11 mouse cellular contexts compared by ENCODE assay signal in genomic region chr1:125677286-125677685, GRCm38 (mm10). TPM values are rescaled to one million over a fixed set of nuclear protein-coding genes. Genes with fewer than 3 reads are reported as not detected.
DNase-seq lines count a peak whose midpoint lies in the region; ATAC-seq and TF ChIP-seq lines count a peak whose summit lies in the region.
"Had no signal": no experiment of that assay in that cellular context is flagged by ENCODE, and none has a peak within 500 bp of the region (broad histone marks: within the 10 kb centered on the region; RNA-seq: fewer than 3 reads in every experiment).

No protein-coding gene starts in this region.

- H3K4me3 ChIP-seq in heart, embryonic 13.5 days = peak overlapping the region; percentile 29
- H3K4me3 ChIP-seq in embryonic fibroblast, embryonic 13.5 days (ENCODE audit: insufficient read depth, low read length) = no peak overlapping the region
- peak overlapping the region; percentile 36 for H3K4me3 ChIP-seq in liver, postnatal 0 days (ENCODE audit: low read depth, low read length)
- peak overlapping the region; percentile 38 for H3K4me3 ChIP-seq in stomach, postnatal 0 days (ENCODE audit: low read depth, low read length)
- no peak overlapping the region for H3K4me3 ChIP-seq in limb, embryonic 10.5 days
- H3K4me3 ChIP-seq: neural tube, embryonic 12.5 days had no signal

- no peak for DNase-seq in heart, postnatal 10 days
- DNase-seq in liver, postnatal 0 days = peak; percentile 39
- peak; percentile 87 for DNase-seq in stomach, postnatal 0 days (ENCODE audit: low spot score)
- no peak for DNase-seq in limb, embryonic 10.5 days (ENCODE audit: low spot score)
- DNase-seq: adrenal gland, adult 8-10 months; spleen, adult 18-20 months had no signal

- H3K4me2 ChIP-seq in heart, embryonic 13.5 days = peak overlapping the region; percentile 53
- peak overlapping the region; percentile 53 for H3K4me2 ChIP-seq in liver, postnatal 0 days (ENCODE audit: low read depth, low read length)
- H3K4me2 ChIP-seq in stomach, postnatal 0 days (replicated peaks; ENCODE audit: low read depth) = peak overlapping the region; percentile 52
- H3K4me2 ChIP-seq: neural tube, embryonic 12.5 days had no signal

- 73% methylated on average over 5 of the region's 5 CpGs for WGBS in heart, embryonic 13.5 days
- WGBS in liver, postnatal 0 days (ENCODE audit: insufficient replicate concordance) = 59% methylated on average over 5 of the region's 5 CpGs
- 60% methylated on average over 5 of the region's 5 CpGs for WGBS in stomach, postnatal 0 days
- WGBS in limb, embryonic 10.5 days = 88% methylated on average over 5 of the region's 5 CpGs

- no peak for TF ChIP-seq CTCF in embryonic fibroblast, embryonic 13.5 days (IDR thresholded peaks at IDR 0.05; ENCODE audit: borderline replicate concordance, insufficient read depth, low read length)
- peak; percentile 62 for TF ChIP-seq CTCF in liver, postnatal 0 days (IDR thresholded peaks at IDR 0.05; ENCODE audit: low read depth)
- peak; percentile 83 for TF ChIP-seq CTCF in stomach, postnatal 0 days (IDR thresholded peaks at IDR 0.05; ENCODE audit: low read depth)

- H3K4me1 ChIP-seq in heart, embryonic 13.5 days = peaks cover 48% of the 10 kb centered on the region
- H3K4me1 ChIP-seq in embryonic fibroblast, embryonic 13.5 days (ENCODE audit: control insufficient read depth, insufficient read depth, low read length) = peaks cover 11% of the 10 kb centered on the region
- H3K4me1 ChIP-seq in liver, postnatal 0 days (ENCODE audit: insufficient read depth) = peaks cover 18% of the 10 kb centered on the region; the same call in 1 of the 2 replicates
- no peaks in the 10 kb centered on the region for H3K4me1 ChIP-seq in stomach, postnatal 0 days (replicated peaks; ENCODE audit: control insufficient read depth, insufficient read depth)
- H3K4me1 ChIP-seq in limb, embryonic 10.5 days = peaks cover 4% of the 10 kb centered on the region; the same call in 1 of the 2 replicates
- H3K4me1 ChIP-seq: neural tube, embryonic 12.5 days had no signal

- H3K27ac ChIP-seq in heart, embryonic 13.5 days (replicated peaks) = peak overlapping the region; percentile 61
- peak overlapping the region; percentile 23; the same call in 1 of the 2 replicates for H3K27ac ChIP-seq in embryonic fibroblast, embryonic 13.5 days (ENCODE audit: insufficient read depth, low read length)
- H3K27ac ChIP-seq in liver, postnatal 0 days (ENCODE audit: low read depth) = peak overlapping the region; percentile 60
- H3K27ac ChIP-seq in stomach, postnatal 0 days (replicated peaks) = peak overlapping the region; percentile 94
- H3K27ac ChIP-seq in limb, embryonic 10.5 days = no peak overlapping the region
- H3K27ac ChIP-seq: neural tube, embryonic 12.5 days had no signal

- no peaks in the 10 kb centered on the region for H3K36me3 ChIP-seq in heart, embryonic 13.5 days
- no peaks in the 10 kb centered on the region for H3K36me3 ChIP-seq in liver, postnatal 0 days (replicated peaks; ENCODE audit: insufficient read depth, low read length)
- H3K36me3 ChIP-seq in stomach, postnatal 0 days (ENCODE audit: control insufficient read depth, insufficient read depth, low read length) = no peaks in the 10 kb centered on the region
- no peaks in the 10 kb centered on the region for H3K36me3 ChIP-seq in limb, embryonic 10.5 days
- H3K36me3 ChIP-seq: neural tube, embryonic 12.5 days had no signal

- no peak for ATAC-seq in heart, embryonic 13.5 days (ENCODE audit: extremely low read depth, insufficient number of reproducible peaks, low FRiP score, low TSS enrichment)
- ATAC-seq in liver, postnatal 0 days = peak; percentile 26
- ATAC-seq in stomach, postnatal 0 days (ENCODE audit: low FRiP score, low TSS enrichment) = peak; percentile 41
- no peak for ATAC-seq in monocyte, adult 5-6 weeks (replicated peaks; ENCODE audit: insufficient number of reproducible peaks, low FRiP score, low TSS enrichment, poor library complexity, severe bottlenecking)
- no peak for ATAC-seq in erythroid progenitor cell, adult 5-6 weeks (replicated peaks; ENCODE audit: low FRiP score, poor library complexity, severe bottlenecking)

- TF ChIP-seq EP300 in liver, postnatal 0 days (IDR thresholded peaks at IDR 0.05; ENCODE audit: low read depth) = no peak
- TF ChIP-seq EP300 in stomach, postnatal 0 days (optimal IDR thresholded peaks at IDR 0.05) = no peak

- no peak for TF ChIP-seq POLR2A in embryonic fibroblast, embryonic 13.5 days (IDR thresholded peaks at IDR 0.05; ENCODE audit: low read depth, low read length)

- intact Hi-C loops in heart, postnatal 10 days (cut with DNase I) = no loop called here

- H3K9me3 ChIP-seq in heart, embryonic 13.5 days = no peaks in the 10 kb centered on the region
- H3K9me3 ChIP-seq in liver, postnatal 0 days (ENCODE audit: low read length) = no peaks in the 10 kb centered on the region
- H3K9me3 ChIP-seq in stomach, postnatal 0 days (ENCODE audit: control insufficient read depth, low read length) = no peaks in the 10 kb centered on the region
- no peaks in the 10 kb centered on the region for H3K9me3 ChIP-seq in limb, embryonic 10.5 days (replicated peaks)
- H3K9me3 ChIP-seq: neural tube, embryonic 12.5 days had no signal

- H3K9ac ChIP-seq in heart, embryonic 13.5 days = no peak overlapping the region
- H3K9ac ChIP-seq in liver, postnatal 0 days (replicated peaks) = 0 out of 2 replicates have a peak overlapping the region, but pooled peaks have one; percentile 10
- peak overlapping the region; percentile 52; the same call in 1 of the 2 replicates for H3K9ac ChIP-seq in stomach, postnatal 0 days (ENCODE audit: low read length)
- H3K9ac ChIP-seq: neural tube, embryonic 12.5 days had no signal

- no peaks in the 10 kb centered on the region for H3K27me3 ChIP-seq in heart, embryonic 13.5 days (replicated peaks)
- no peaks in the 10 kb centered on the region for H3K27me3 ChIP-seq in liver, postnatal 0 days (ENCODE audit: insufficient read depth, low read length)
- H3K27me3 ChIP-seq in stomach, postnatal 0 days (ENCODE audit: control insufficient read depth, insufficient read depth, low read length) = no peaks in the 10 kb centered on the region
- no peaks in the 10 kb centered on the region for H3K27me3 ChIP-seq in limb, embryonic 10.5 days (ENCODE audit: low read depth, poor library complexity, severe bottlenecking)
- H3K27me3 ChIP-seq: neural tube, embryonic 12.5 days had no signal

RNA-seq across cellular contexts. Expression of gene Gpr39, which starts 0.5 kb away (rescaled TPM):
- polyA plus RNA-seq in heart, embryonic 13.5 days (2015; fragmentation: Nextera tagmentation; extraction: Ambion mirVana) = 1.6 and 2.2 TPM in 2 replicates
- total RNA-seq in heart, postnatal 10 days (2021) = 1 to 10 TPM in 1 of 2 experiments, under 1 TPM in 1; 0.69 to 1.0 TPM
- polyA plus RNA-seq in embryonic fibroblast, embryonic 13.5 days (2011; ENCODE audit: insufficient read length, low read depth, missing spikeins) = 1.2 and 3.9 TPM in 2 replicates
- polyA plus RNA-seq in liver, postnatal 0 days (2015; fragmentation: Nextera tagmentation; extraction: Ambion mirVana) = 3.4 and 3.7 TPM in 2 replicates
- 10.2 and 10.4 TPM in 2 replicates for polyA plus RNA-seq in stomach, postnatal 0 days (2015; fragmentation: Nextera tagmentation; extraction: Ambion mirVana)
- polyA plus RNA-seq in limb, embryonic 10.5 days (2016; fragmentation: Nextera tagmentation; extraction: Ambion mirVana) = 0.34 TPM in 1 of 2 replicates, not detected in the other
- not detected in 3 replicates for total RNA-seq in monocyte, adult 5-6 weeks (2017)
- total RNA-seq in erythroid progenitor cell, adult 5-6 weeks (2015; ENCODE audit: low replicate concordance) = not detected in 2 replicates
- not detected in 2 replicates for total RNA-seq in erythroid progenitor cell, adult 5-6 weeks (2017; ENCODE audit: low replicate concordance)
- polyA plus RNA-seq: neural tube, embryonic 12.5 days had no signal

Comparison
In these comparisons a context has a peak if more than half of its experiments do, and no peak if none do; other contexts are left out.
1. ATAC-seq: peak in liver, postnatal 0 days (single experiment) and stomach, postnatal 0 days (single experiment); none in heart, embryonic 13.5 days (single experiment), monocyte, adult 5-6 weeks (single experiment) and erythroid progenitor cell, adult 5-6 weeks (single experiment).
2. H3K4me3 ChIP-seq: peak in heart, embryonic 13.5 days (single experiment), liver, postnatal 0 days (single experiment) and stomach, postnatal 0 days (single experiment); none in embryonic fibroblast, embryonic 13.5 days (single experiment) and limb, embryonic 10.5 days (single experiment).
3. DNase-seq: peak in liver, postnatal 0 days (single experiment) and stomach, postnatal 0 days (single experiment); none in heart, postnatal 10 days (0 of 2) and limb, embryonic 10.5 days (single experiment).
4. Peak in every context shown above with its lines, with median percentiles within 50 percentile points of each other: H3K4me2 ChIP-seq.